Mouse (Mus musculus) liver, embryonic 14.5 days (tissue): ENCODE measurements around the gene Actrt2. TPM values are rescaled to one million over a fixed set of nuclear protein-coding genes. Genes with fewer than 3 reads are reported as not detected.

Experiments
- ATAC-seq: fragments of 200-750 bp; cut with Nextera tagmentation; 2 replicates; pipeline ENCODE4 v1.8.0; 2017; ENCODE audit warnings: moderate number of reproducible peaks, mild to moderate bottlenecking, moderate library complexity; ENCODE audit not compliant: insufficient read depth
- DNase-seq, 3 experiments: peaks; one replicate each; pipeline ENCODE4 v3.0.0-alpha.2; 2012 to 2013; ENCODE audit warnings: low read depth in 3 of 3, low spot score in 3 of 3
- H3K27ac ChIP-seq: fragments of 300-500 bp; sonication (generic); 2 replicates; pipeline ENCODE4 v1.5.1; 2014; ENCODE audit warnings: moderate library complexity, mild to moderate bottlenecking, control low read depth, inconsistent platforms
- H3K27me3 ChIP-seq: fragments of 300-500 bp; sonication (generic); 2 replicates; pipeline ENCODE4 v1.6.1; 2014; ENCODE audit warnings: mild to moderate bottlenecking, low read length, moderate library complexity; ENCODE audit not compliant: control insufficient read depth, insufficient read depth
- H3K36me3 ChIP-seq: fragments of 300-500 bp; sonication (generic); replicated peaks from 2 replicates; pipeline ENCODE4 v1.6.1; 2014; ENCODE audit warnings: low read depth; ENCODE audit not compliant: control insufficient read depth, insufficient read depth
- H3K4me1 ChIP-seq, 2 experiments: fragments of 200-500 bp in 1 of 2; fragments of 300-500 bp in 1 of 2; sonication (generic) in 1 of 2; replicated peaks; 2 replicates each; pipeline ENCODE4 v1.6.1; 2012 to 2014; ENCODE audit warnings: antibody characterized with exemption in 1 of 2, inconsistent platforms in 1 of 2, low read length in 1 of 2; ENCODE audit not compliant: control insufficient read depth in 2 of 2, insufficient read depth in 2 of 2
- H3K4me2 ChIP-seq: fragments of 300-500 bp; sonication (generic); 2 replicates; pipeline ENCODE4 v1.6.1; 2014; ENCODE audit warnings: low read depth, mild to moderate bottlenecking, control low read depth, moderate library complexity
- H3K4me3 ChIP-seq, 2 experiments: fragments of 200-500 bp in 1 of 2; fragments of 300-500 bp in 1 of 2; sonication (generic) in 1 of 2; 2 replicates each; pipeline ENCODE4 v1.5.1; 2012 to 2014; ENCODE audit warnings: low read depth in 2 of 2, low read length in 2 of 2, mild to moderate bottlenecking in 2 of 2, control low read depth in 1 of 2, inconsistent platforms in 1 of 2, moderate library complexity in 1 of 2; ENCODE audit not compliant: insufficient read depth in 1 of 2
- H3K9ac ChIP-seq: fragments of 300-500 bp; sonication (generic); replicated peaks from 2 replicates; pipeline ENCODE4 v1.6.1; 2014; ENCODE audit warnings: mild to moderate bottlenecking, control low read depth, moderate library complexity
- H3K9me3 ChIP-seq: fragments of 300-500 bp; sonication (generic); 2 replicates; pipeline ENCODE4 v1.6.1; 2016; ENCODE audit warnings: low read length, mixed read lengths; ENCODE audit not compliant: control insufficient read depth
- CTCF ChIP-seq: IDR thresholded peaks from 2 replicates; pipeline ENCODE4 v1.5.1; 2016; ENCODE audit warnings: antibody characterized with exemption, low read depth, control low read depth
- EP300 ChIP-seq: IDR thresholded peaks from 2 replicates; pipeline ENCODE4 v1.6.1; 2016; ENCODE audit warnings: antibody characterized with exemption, low read depth
- WGBS: fragments of 180-500 bp; shearing (Covaris S2); extraction: QIAGEN DNeasy Blood & Tissue Kit; methylation state at CpG from one replicate; pipeline ENCODE4 v1.1.7; 2014; ENCODE audit not compliant: insufficient replicate concordance; 5-methylcytosine and 5-hydroxymethylcytosine counted together
- polyA plus RNA-seq, 2 experiments: library from polyadenylated mRNA; depleted of rRNA in 1 of 2; stranded (reverse) in 1 of 2; unstranded in 1 of 2; fragments of >200 nt; fragmentation: Nextera tagmentation in 1 of 2; extraction: Ambion mirVana in 1 of 2; gene quantifications; 2 replicates each; pipeline versions ENCODE4 v1.2.1 to v1.2.3; 2012 to 2014

Actrt2 gene
- polyA plus RNA-seq, 2 experiments = not detected

GRCm38 (mm10) chr4:154639591-154640442, 27.9 kb downstream of the Actrt2 start:
- H3K4me1 ChIP-seq = no peaks in the 10 kb centered on the region
- H3K36me3 ChIP-seq = no peaks in the 10 kb centered on the region
- DNase-seq (no peak), ATAC-seq (no peak)
- H3K9ac ChIP-seq = no peak overlapping the region
- H3K9me3 ChIP-seq = no peaks in the 10 kb centered on the region
- H3K27me3 ChIP-seq = peaks cover 92% of the 10 kb centered on the region
- WGBS = 8% methylated on average over 13 of the region's 13 CpGs
- H3K27ac ChIP-seq = no peak overlapping the region
- no peak overlapping the region for H3K4me3 ChIP-seq
- TF ChIP-seq CTCF (no peak), EP300 (no peak)
- H3K4me2 ChIP-seq = no peak overlapping the region

GRCm38 (mm10) chr4:154639126-154639525, 28.5 kb downstream of the Actrt2 start:
- H3K36me3 ChIP-seq = no peaks in the 10 kb centered on the region
- no peak overlapping the region for H3K4me2 ChIP-seq
- no peaks in the 10 kb centered on the region for H3K9me3 ChIP-seq
- TF ChIP-seq EP300 (no peak), CTCF (peak; percentile 39)
- no peak for DNase-seq
- H3K27ac ChIP-seq = no peak overlapping the region
- no peaks in the 10 kb centered on the region for H3K4me1 ChIP-seq
- WGBS = 4% methylated on average over 7 of the region's 7 CpGs
- ATAC-seq = no peak
- H3K27me3 ChIP-seq = peaks cover 99% of the 10 kb centered on the region
- H3K4me3 ChIP-seq = no peak overlapping the region
- no peak overlapping the region for H3K9ac ChIP-seq

- H3K27me3 ChIP-seq = peaks cover 100% of the 10 kb centered on the region
Measured at GRCm38 (mm10) chr4:154638320-154638886, 29.3 kb downstream of the Actrt2 start.

GRCm38 (mm10) chr4:154637468-154638319, 30.0 kb downstream of the Actrt2 start:
- no peaks in the 10 kb centered on the region for H3K9me3 ChIP-seq
- TF ChIP-seq CTCF = no peak
- TF ChIP-seq EP300 = no peak
- H3K4me2 ChIP-seq = peak overlapping the region; percentile 61
- no peak overlapping the region for H3K9ac ChIP-seq
- WGBS = 2% methylated on average over 70 of the region's 73 CpGs
- H3K4me3 ChIP-seq = peak overlapping the region; percentile 8 to 43; a peak in 3 of 4 replicates
- ATAC-seq (no peak), DNase-seq (no peak)
- H3K27ac ChIP-seq = no peak overlapping the region
- peaks cover 100% of the 10 kb centered on the region for H3K27me3 ChIP-seq
- no peaks in the 10 kb centered on the region for H3K36me3 ChIP-seq
- no peaks in the 10 kb centered on the region for H3K4me1 ChIP-seq

More at GRCm38 (mm10) chr4:154638320-154638886, 29.3 kb downstream of the Actrt2 start:
- no peak overlapping the region for H3K9ac ChIP-seq
- ATAC-seq (no peak), DNase-seq (no peak)
- WGBS = 7% methylated on average over 15 of the region's 15 CpGs
- TF ChIP-seq EP300 (no peak), CTCF (no peak)
- no peaks in the 10 kb centered on the region for H3K36me3 ChIP-seq
- H3K27ac ChIP-seq = no peak overlapping the region
- no peak overlapping the region for H3K4me2 ChIP-seq
- H3K9me3 ChIP-seq = no peaks in the 10 kb centered on the region
- H3K4me1 ChIP-seq = no peaks in the 10 kb centered on the region
- no peak overlapping the region for H3K4me3 ChIP-seq
